Mouse (Mus musculus) neutrophil, adult 65 days (primary cell): ENCODE results near the gene Mkln1. TPM values are rescaled to one million over a fixed set of nuclear protein-coding genes. Genes with fewer than 3 reads are reported as not detected.

ENCODE experiments used
- total RNA-seq: library from RNA; stranded (reverse); gene quantifications from 2 replicates; pipeline ENCODE4 v1.2.4, GENCODE M21; 2023

Mkln1 gene
- total RNA-seq, result 106 and 128 TPM in 2 replicates

DNA sequence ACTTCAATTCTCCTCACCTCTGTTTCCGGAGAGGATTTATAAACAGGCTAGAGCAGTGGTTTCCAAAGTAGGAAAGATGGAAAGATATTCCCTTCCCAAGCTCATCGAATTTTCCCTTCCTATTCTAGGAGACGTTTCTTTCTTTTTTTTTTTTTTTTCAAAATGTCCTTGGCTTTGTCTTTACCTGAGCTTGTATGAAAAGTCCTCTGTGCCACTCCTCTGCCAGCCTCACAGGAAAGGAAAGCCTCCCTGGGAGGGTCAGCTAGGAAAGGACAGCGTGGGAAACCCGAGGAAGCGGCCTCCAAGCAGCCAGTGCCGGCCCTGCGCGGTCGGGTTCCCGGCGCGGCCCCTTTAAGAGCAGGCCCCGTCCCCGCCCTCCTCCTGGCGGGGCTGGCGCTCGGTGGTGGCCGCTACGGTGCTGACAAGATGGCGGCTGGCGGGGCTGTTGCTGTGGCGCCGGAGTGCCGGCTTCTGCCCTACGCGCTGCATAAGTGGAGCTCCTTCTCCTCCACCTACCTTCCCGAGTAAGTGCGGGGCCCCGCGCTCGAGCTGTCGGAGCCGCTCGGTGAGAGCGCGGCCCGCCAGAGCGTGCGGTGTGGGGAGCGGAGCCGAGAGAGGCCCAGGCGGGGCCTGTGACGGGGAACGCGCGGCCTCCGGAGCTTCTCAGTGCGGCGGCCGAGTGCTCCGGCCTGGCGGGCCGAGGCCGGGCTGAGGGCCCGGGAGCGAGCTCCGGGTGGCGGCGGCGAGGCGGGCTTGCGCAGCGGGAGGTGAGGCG is at the start of gene Mkln1:
Gene Mkln1 (plus strand): TSS at position 305 of the 775 bp plus-strand sequence.

DNA sequence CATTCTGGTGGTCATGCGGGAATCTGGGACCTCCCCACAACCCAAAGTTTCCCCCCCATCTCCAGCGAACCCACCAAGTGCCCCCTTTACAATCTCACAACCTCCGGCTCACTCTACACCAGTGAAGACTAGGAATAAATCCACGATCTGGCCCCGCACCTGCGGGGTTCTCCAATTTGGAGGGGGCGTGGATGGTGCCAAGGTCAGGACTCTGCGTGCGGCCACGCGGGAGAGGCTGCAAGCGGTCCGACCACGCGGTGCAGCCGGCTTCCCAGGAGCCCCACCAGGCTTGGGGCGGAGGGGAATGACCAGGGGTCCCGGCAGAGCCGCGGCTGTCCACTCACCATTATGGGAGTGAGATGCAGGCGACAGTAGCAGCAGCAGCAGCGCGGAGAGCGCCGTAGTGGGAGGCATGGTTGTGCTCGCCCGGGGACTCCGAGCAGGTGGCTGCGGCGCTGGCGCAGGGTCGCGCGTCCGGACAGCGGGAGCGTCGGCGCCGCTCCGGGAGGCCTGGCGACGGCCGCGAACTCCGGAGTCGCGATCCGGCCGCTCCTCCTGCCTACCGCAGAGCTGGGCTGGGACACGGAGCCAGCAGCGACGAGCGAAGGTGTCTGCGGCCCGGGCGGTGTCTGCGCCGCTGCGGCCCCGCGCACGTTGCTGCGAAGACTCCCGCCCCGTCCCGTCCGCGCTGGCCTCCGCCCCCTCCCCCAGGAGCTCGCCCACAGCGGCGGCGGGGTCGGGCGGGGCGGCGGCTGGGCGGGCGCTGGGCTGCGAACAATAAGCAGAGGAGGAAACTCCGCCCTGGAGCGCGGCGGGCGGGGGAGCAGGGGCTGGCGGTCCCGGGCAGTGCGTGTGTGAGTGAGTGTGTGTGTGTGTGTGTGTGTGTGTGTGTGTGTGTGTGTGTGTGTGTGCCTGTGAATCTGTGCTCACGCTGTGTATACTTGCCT is 165.0 kb downstream of the Mkln1 start, which contains the start of gene Podxl:
Gene Podxl (minus strand): TSS at position 747 of the 947 bp plus-strand sequence.

Other genes with a start within 250 kb of the Mkln1 start
- gene Podxl, start 165.2 kb downstream of the Mkln1 start, total RNA-seq, result not detected in 2 replicates